Mouse (Mus musculus): ENCODE data around the gene Tmco5. TPM values are rescaled to one million over a fixed set of nuclear protein-coding genes. Genes with fewer than 3 reads are reported as not detected.
"Not testable (repeated sequence)": the region's sequence is repeated elsewhere in the genome, so short reads cannot be mapped to it uniquely, and the experiment has no call there.

Tmco5 gene
- polyA plus RNA-seq, 1 experiment from 2014 or later = not detected

DNA sequence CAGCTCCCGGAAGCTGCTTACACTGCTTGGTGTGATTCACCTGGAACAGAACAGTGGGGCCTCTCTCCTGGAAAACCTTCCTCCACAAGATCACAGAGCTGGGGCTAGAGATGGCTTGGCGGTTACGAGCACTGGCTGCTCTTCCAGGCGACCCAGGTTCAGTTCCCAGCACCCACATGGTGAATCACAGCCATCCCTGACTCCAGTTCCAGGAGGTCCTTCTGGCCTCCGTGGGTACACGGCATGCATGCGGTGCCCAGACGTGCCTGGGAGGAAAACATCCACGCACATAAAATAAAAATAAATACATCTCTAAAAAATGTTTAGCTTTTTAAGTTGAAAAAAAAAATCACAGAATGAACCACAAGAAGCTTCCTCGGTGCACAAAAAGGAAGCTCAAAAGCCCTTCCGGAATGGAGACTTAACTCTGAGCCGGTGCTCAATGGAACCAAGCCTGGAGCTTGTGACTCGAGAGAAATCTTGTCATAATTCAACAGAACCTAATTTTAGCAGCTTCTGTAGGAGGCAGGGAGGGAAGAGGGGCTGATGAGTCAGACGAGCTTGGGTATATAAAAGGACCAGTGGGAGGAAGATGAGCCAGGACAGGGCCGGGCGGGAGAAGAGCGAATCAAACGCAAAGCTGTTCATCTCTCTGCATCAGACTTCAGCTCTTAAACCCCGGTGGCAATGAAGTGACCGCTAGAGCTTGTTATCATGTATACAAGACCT is 35.4 kb downstream of the Tmco5 start:
- DNase-seq (ENCODE audit: low spot score) (no peak), ATAC-seq (ENCODE audit: low FRiP score) (no peak)
- Histone ChIP-seq H3K36me3 (ENCODE audit: control insufficient read depth, insufficient read depth, low read length) (no peaks in the 10 kb centered on the region), H3K27me3 (ENCODE audit: control insufficient read depth, insufficient read depth, low read length) (no peaks in the 10 kb centered on the region), H3K9me3 (ENCODE audit: control insufficient read depth, low read length) (no peaks in the 10 kb centered on the region), H3K27ac (ENCODE audit: low read depth, low read length) (no peak overlapping the region), H3K9ac (ENCODE audit: low read depth, low read length) (no peak overlapping the region), H3K4me3 (ENCODE audit: low read depth, low read length) (no peak overlapping the region), H3K4me1 (replicated peaks; ENCODE audit: control insufficient read depth, insufficient read depth, low read length) (no peaks in the 10 kb centered on the region), H3K4me2 (replicated peaks; ENCODE audit: low read depth, low read length) (no peak overlapping the region)
- WGBS = 90% methylated on average over 20 of the region's 20 CpGs

GRCm38 (mm10) chr2:116914636-116915035 is 36.1 kb downstream of the Tmco5 start:
- Histone ChIP-seq H3K4me2 (replicated peaks; ENCODE audit: low read depth, low read length) (no peak overlapping the region), H3K27ac (ENCODE audit: low read depth, low read length) (no peak overlapping the region), H3K36me3 (ENCODE audit: control insufficient read depth, insufficient read depth, low read length) (no peaks in the 10 kb centered on the region), H3K4me3 (ENCODE audit: low read depth, low read length) (no peak overlapping the region), H3K4me1 (replicated peaks; ENCODE audit: control insufficient read depth, insufficient read depth, low read length) (no peaks in the 10 kb centered on the region), H3K9me3 (ENCODE audit: control insufficient read depth, low read length) (no peaks in the 10 kb centered on the region), H3K9ac (ENCODE audit: low read depth, low read length) (no peak overlapping the region), H3K27me3 (ENCODE audit: control insufficient read depth, insufficient read depth, low read length) (no peaks in the 10 kb centered on the region)
- DNase-seq (ENCODE audit: low spot score) (no peak), ATAC-seq (ENCODE audit: low FRiP score) (no peak)
- 69% methylated on average over 4 of the region's 4 CpGs for WGBS

- no peak overlapping the region for H3K9ac ChIP-seq (ENCODE audit: low read depth, low read length)
- H3K4me2 ChIP-seq (replicated peaks; ENCODE audit: low read depth, low read length) = no peak overlapping the region
- H3K4me3 ChIP-seq (ENCODE audit: low read depth, low read length) = no peak overlapping the region
- no peak overlapping the region for H3K27ac ChIP-seq (ENCODE audit: low read depth, low read length)
- no peaks in the 10 kb centered on the region for H3K36me3 ChIP-seq (ENCODE audit: control insufficient read depth, insufficient read depth, low read length)
- no peaks in the 10 kb centered on the region for H3K4me1 ChIP-seq (replicated peaks; ENCODE audit: control insufficient read depth, insufficient read depth, low read length)
- H3K27me3 ChIP-seq (ENCODE audit: control insufficient read depth, insufficient read depth, low read length) = no peaks in the 10 kb centered on the region
- DNase-seq (ENCODE audit: low spot score) (no peak), ATAC-seq (ENCODE audit: low FRiP score) (no peak)
- H3K9me3 ChIP-seq (ENCODE audit: control insufficient read depth, low read length) = no peaks in the 10 kb centered on the region
- 70% methylated on average over 3 of the region's 3 CpGs for WGBS
These were observed 40.1 kb downstream of the Tmco5 start for GRCm38 (mm10) chr2:116918598-116918997.

DNA sequence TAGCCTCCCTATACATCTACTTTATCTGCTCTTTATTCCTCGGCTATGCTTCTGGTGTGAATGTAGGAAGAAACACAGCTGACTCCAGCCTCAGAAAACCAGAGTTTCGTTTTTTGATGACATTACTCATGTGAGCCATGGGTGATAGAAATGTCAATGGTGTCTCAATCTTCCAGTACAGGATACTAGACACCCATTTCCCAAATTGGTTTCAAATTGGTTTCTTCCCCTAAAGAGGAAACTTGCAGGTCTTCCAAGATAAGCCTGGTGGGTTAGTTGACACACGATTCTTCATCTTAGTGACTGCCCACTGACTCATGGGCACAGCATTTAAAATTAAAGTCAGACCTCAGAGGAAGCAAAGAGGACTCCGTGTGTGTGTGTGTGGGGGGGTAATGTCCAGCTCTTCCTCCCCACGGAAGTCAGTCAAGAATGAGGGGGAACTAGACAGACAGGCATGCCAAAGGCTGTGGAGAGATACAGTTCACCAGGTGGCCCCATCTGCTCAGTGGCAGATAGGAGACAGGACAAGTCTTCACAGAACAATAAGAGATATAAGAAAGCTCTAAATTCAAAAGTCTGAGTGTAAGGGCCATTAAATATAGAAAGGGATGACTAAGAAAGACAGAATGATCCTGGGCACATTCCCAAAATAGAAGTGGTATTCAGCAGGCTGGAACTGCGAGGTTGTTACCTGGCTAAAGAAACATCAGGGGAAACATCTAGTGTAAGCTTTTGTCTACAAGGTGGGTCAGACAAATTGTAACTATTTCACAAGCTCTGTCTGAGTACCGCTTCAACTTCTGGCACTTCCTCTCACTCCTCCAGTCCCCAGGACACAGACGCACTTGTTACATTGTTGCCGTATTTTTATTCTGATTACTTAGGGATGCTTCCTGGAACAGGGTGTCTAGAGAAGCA is 44.3 kb downstream of the Tmco5 start:
- Histone ChIP-seq H3K27me3 (ENCODE audit: control insufficient read depth, insufficient read depth, low read length) (no peaks in the 10 kb centered on the region), H3K36me3 (ENCODE audit: control insufficient read depth, insufficient read depth, low read length) (no peaks in the 10 kb centered on the region), H3K4me3 (ENCODE audit: low read depth, low read length) (no peak overlapping the region), H3K9ac (ENCODE audit: low read depth, low read length) (no peak overlapping the region), H3K9me3 (ENCODE audit: control insufficient read depth, low read length) (no peaks in the 10 kb centered on the region), H3K4me1 (replicated peaks; ENCODE audit: control insufficient read depth, insufficient read depth, low read length) (no peaks in the 10 kb centered on the region), H3K27ac (ENCODE audit: low read depth, low read length) (no peak overlapping the region), H3K4me2 (replicated peaks; ENCODE audit: low read depth, low read length) (no peak overlapping the region)
- ATAC-seq (ENCODE audit: low FRiP score) (no peak), DNase-seq (ENCODE audit: low spot score) (no peak)
- WGBS = 83% methylated on average over 9 of the region's 9 CpGs

DNA sequence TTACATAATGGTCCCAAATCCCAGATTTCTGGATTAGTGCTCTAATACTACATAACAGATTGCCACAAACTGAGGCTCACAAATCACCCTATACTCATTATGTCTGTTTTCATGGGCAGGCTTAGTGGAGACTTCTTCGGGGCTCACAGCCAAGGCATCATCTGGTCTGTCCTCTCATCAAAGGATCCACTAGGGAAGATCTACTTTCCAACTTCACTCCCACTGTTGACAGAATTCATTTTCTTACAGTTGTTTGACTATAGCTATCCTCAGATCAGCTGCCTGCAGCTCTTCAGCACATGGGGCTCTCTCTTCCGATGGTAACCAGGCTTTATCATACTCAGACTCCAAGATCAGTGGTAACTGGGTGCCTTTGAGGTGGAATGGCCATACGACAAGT is 45.2 kb downstream of the Tmco5 start:
- H3K9me3 ChIP-seq (ENCODE audit: control insufficient read depth, low read length) = no peaks in the 10 kb centered on the region
- ATAC-seq (ENCODE audit: low FRiP score) = no peak
- no peak overlapping the region for H3K27ac ChIP-seq (ENCODE audit: low read depth, low read length)
- H3K4me3 ChIP-seq (ENCODE audit: low read depth, low read length) = no peak overlapping the region
- H3K4me1 ChIP-seq (replicated peaks; ENCODE audit: control insufficient read depth, insufficient read depth, low read length) = no peaks in the 10 kb centered on the region
- H3K36me3 ChIP-seq (ENCODE audit: control insufficient read depth, insufficient read depth, low read length) = no peaks in the 10 kb centered on the region
- H3K27me3 ChIP-seq (ENCODE audit: control insufficient read depth, insufficient read depth, low read length) = no peaks in the 10 kb centered on the region
- no peak for DNase-seq (ENCODE audit: low spot score)
- H3K4me2 ChIP-seq (replicated peaks; ENCODE audit: low read depth, low read length) = no peak overlapping the region
- no peak overlapping the region for H3K9ac ChIP-seq (ENCODE audit: low read depth, low read length)
- 90% methylated on average over 3 of the region's 3 CpGs for WGBS

GRCm38 (mm10) chr2:116924292-116924691 is 45.8 kb downstream of the Tmco5 start:
- Histone ChIP-seq H3K4me3 (ENCODE audit: low read depth, low read length) (no peak overlapping the region), H3K4me1 (replicated peaks; ENCODE audit: control insufficient read depth, insufficient read depth, low read length) (no peaks in the 10 kb centered on the region), H3K4me2 (replicated peaks; ENCODE audit: low read depth, low read length) (no peak overlapping the region), H3K36me3 (ENCODE audit: control insufficient read depth, insufficient read depth, low read length) (no peaks in the 10 kb centered on the region), H3K9ac (ENCODE audit: low read depth, low read length) (no peak overlapping the region), H3K27me3 (ENCODE audit: control insufficient read depth, insufficient read depth, low read length) (no peaks in the 10 kb centered on the region), H3K9me3 (ENCODE audit: control insufficient read depth, low read length) (no peaks in the 10 kb centered on the region), H3K27ac (ENCODE audit: low read depth, low read length) (no peak overlapping the region)
- ATAC-seq (ENCODE audit: low FRiP score) (no peak), DNase-seq (ENCODE audit: low spot score) (no peak)
- WGBS = 91% methylated on average over 7 of the region's 7 CpGs

DNA sequence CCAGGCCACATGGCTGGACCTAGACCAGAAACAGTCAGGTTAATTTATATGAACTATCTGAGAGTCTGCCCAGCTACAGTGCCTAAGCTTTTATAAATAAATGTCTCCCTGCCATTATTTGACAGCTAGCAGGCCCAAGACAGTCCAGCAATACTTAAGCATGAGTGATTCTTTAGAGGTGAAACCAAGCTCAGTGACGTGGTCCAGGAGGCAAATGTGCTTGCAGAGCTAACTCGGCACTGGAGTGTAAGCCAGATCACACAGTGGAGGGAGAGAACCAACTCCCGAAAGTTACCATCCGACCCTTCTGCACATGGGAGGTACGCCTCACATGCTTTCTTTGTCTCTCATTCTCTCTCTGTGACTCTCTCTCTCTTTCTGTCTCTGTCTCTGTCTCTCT is 46.7 kb downstream of the Tmco5 start:
- Histone ChIP-seq H3K4me3 (ENCODE audit: low read depth, low read length) (no peak overlapping the region), H3K4me2 (replicated peaks; ENCODE audit: low read depth, low read length) (no peak overlapping the region), H3K27me3 (ENCODE audit: control insufficient read depth, insufficient read depth, low read length) (no peaks in the 10 kb centered on the region), H3K27ac (ENCODE audit: low read depth, low read length) (no peak overlapping the region), H3K4me1 (replicated peaks; ENCODE audit: control insufficient read depth, insufficient read depth, low read length) (no peaks in the 10 kb centered on the region), H3K9me3 (ENCODE audit: control insufficient read depth, low read length) (no peaks in the 10 kb centered on the region), H3K36me3 (ENCODE audit: control insufficient read depth, insufficient read depth, low read length) (no peaks in the 10 kb centered on the region), H3K9ac (ENCODE audit: low read depth, low read length) (no peak overlapping the region)
- 77% methylated on average over 5 of the region's 5 CpGs for WGBS
- ATAC-seq (ENCODE audit: low FRiP score) (no peak), DNase-seq (ENCODE audit: low spot score) (no peak)

GRCm38 (mm10) chr2:116932218-116932617 is 53.7 kb downstream of the Tmco5 start:
- no peak for ATAC-seq (ENCODE audit: low FRiP score)
- H3K9ac ChIP-seq (ENCODE audit: low read depth, low read length) = no peak overlapping the region
- H3K27ac ChIP-seq (ENCODE audit: low read depth, low read length) = no peak overlapping the region
- WGBS = 85% methylated on average over 7 of the region's 7 CpGs
- H3K4me2 ChIP-seq (replicated peaks; ENCODE audit: low read depth, low read length) = no peak overlapping the region
- H3K4me3 ChIP-seq (ENCODE audit: low read depth, low read length) = no peak overlapping the region
- H3K9me3 ChIP-seq (ENCODE audit: control insufficient read depth, low read length) = no peaks in the 10 kb centered on the region
- DNase-seq (ENCODE audit: low spot score) = no peak
- no peaks in the 10 kb centered on the region for H3K36me3 ChIP-seq (ENCODE audit: control insufficient read depth, insufficient read depth, low read length)
- H3K27me3 ChIP-seq (ENCODE audit: control insufficient read depth, insufficient read depth, low read length) = no peaks in the 10 kb centered on the region
- no peaks in the 10 kb centered on the region for H3K4me1 ChIP-seq (replicated peaks; ENCODE audit: control insufficient read depth, insufficient read depth, low read length)

DNA sequence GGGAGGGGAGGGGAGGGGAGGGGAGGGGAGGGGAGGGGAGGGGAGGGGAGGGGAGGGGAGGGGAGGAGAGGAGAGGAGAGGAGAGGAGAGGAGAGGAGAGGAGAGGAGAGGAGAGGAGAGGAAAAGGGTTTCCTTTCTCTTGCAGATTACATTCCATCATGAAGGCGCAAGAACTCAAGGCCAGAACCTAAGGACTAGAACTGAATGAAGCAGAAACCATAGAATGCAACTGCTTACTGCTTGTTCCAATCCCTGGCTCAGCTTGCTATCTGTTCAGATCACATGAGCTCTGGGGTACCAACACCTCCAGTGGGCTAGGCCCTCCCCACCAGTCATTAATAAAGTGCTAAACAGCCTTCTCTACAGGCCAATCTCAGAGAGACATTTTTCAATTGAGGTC is 55.7 kb downstream of the Tmco5 start:
- WGBS = 100% methylated on average over 1 of the region's 1 CpGs
- not testable (repeated sequence) for H3K9ac ChIP-seq (ENCODE audit: low read depth, low read length); H3K27ac ChIP-seq (ENCODE audit: low read depth, low read length); DNase-seq (ENCODE audit: low spot score); H3K4me3 ChIP-seq (ENCODE audit: low read depth, low read length); H3K4me1 ChIP-seq (replicated peaks; ENCODE audit: control insufficient read depth, insufficient read depth, low read length); ATAC-seq (ENCODE audit: low FRiP score); H3K9me3 ChIP-seq (ENCODE audit: control insufficient read depth, low read length); H3K27me3 ChIP-seq (ENCODE audit: control insufficient read depth, insufficient read depth, low read length); H3K36me3 ChIP-seq (ENCODE audit: control insufficient read depth, insufficient read depth, low read length); H3K4me2 ChIP-seq (replicated peaks; ENCODE audit: low read depth, low read length)

All from hindbrain, embryonic 11.5 days (tissue).